Mouse (Mus musculus) forebrain, embryonic 16.5 days (tissue): ENCODE measurements around the gene Bbs9. TPM values are rescaled to one million over a fixed set of nuclear protein-coding genes. Genes with fewer than 3 reads are reported as not detected.

Experiments
- ATAC-seq: fragments of 200-750 bp; cut with Nextera tagmentation; 2 replicates; pipeline ENCODE4 v1.8.0; 2017; ENCODE audit warnings: mild to moderate bottlenecking, moderate library complexity
- H3K27ac ChIP-seq: fragments of 300-500 bp; sonication (generic); 2 replicates; pipeline ENCODE4 v1.5.1; 2014; ENCODE audit warnings: low read length, control low read depth
- H3K27me3 ChIP-seq: fragments of 300-500 bp; sonication (generic); replicated peaks from 2 replicates; pipeline ENCODE4 v1.6.1; 2014; ENCODE audit warnings: low read length; ENCODE audit not compliant: control insufficient read depth, insufficient read depth
- H3K36me3 ChIP-seq: fragments of 300-500 bp; sonication (generic); 2 replicates; pipeline ENCODE4 v1.6.1; 2014; ENCODE audit not compliant: control insufficient read depth, insufficient read depth
- H3K4me1 ChIP-seq: fragments of 300-500 bp; sonication (generic); replicated peaks from 2 replicates; pipeline ENCODE4 v1.6.1; 2014; ENCODE audit warnings: low read length; ENCODE audit not compliant: control insufficient read depth, insufficient read depth
- H3K4me2 ChIP-seq: fragments of 300-500 bp; sonication (generic); 2 replicates; pipeline ENCODE4 v1.6.1; 2014; ENCODE audit warnings: mild to moderate bottlenecking, low read length, control low read depth
- H3K4me3 ChIP-seq: fragments of 300-500 bp; sonication (generic); replicated peaks from 2 replicates; pipeline ENCODE4 v1.5.1; 2014; ENCODE audit warnings: mild to moderate bottlenecking, low read length, control low read depth
- H3K9ac ChIP-seq: fragments of 300-500 bp; sonication (generic); replicated peaks from 2 replicates; pipeline ENCODE4 v1.6.1; 2014; ENCODE audit warnings: low read depth, low read length, control low read depth
- H3K9me3 ChIP-seq: fragments of 300-500 bp; sonication (generic); 2 replicates; pipeline ENCODE4 v1.6.1; 2016; ENCODE audit warnings: low read length; ENCODE audit not compliant: control insufficient read depth
- WGBS: fragments of 180-500 bp; shearing (Covaris S2); extraction: QIAGEN DNeasy Blood & Tissue Kit; methylation state at CpG from one replicate; pipeline ENCODE4 v1.1.7; 2014; 5-methylcytosine and 5-hydroxymethylcytosine counted together
- polyA plus RNA-seq: library from polyadenylated mRNA; unstranded; fragments of >200 nt; fragmentation: Nextera tagmentation; extraction: Ambion mirVana; gene quantifications from 2 replicates; pipeline ENCODE4 v1.2.1, GENCODE M21; 2015

The Bbs9 gene
- polyA plus RNA-seq, 1 experiment from 2014 or later = 20.2 TPM

DNA sequence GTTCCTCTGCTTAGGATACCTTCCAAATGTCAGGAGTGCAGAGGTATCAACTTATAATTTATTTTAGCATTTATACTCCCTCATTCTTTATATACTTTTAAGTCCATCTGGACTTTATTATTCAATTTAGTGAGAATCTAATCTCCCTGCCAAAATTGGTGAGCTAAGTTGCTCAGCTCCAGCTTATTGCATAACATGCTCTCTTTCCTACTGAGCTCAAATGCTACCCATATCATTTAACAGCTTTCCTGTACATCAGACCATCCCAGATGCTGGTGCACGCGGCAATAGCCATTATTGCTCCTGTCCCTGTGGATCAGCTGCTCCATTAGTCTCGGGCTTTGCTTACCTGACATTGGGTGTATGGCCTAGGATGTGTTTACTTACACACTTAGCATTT lies 208.3 kb downstream of the Bbs9 start:
- ATAC-seq = no peak
- no peaks in the 10 kb centered on the region for H3K9me3 ChIP-seq
- H3K4me3 ChIP-seq = no peak overlapping the region
- H3K27ac ChIP-seq = no peak overlapping the region
- H3K4me1 ChIP-seq = no peaks in the 10 kb centered on the region
- no peaks in the 10 kb centered on the region for H3K36me3 ChIP-seq
- 92% methylated on average over 3 of the region's 3 CpGs for WGBS
- no peak overlapping the region for H3K9ac ChIP-seq
- no peaks in the 10 kb centered on the region for H3K27me3 ChIP-seq
- no peak overlapping the region for H3K4me2 ChIP-seq

- no peak overlapping the region for H3K27ac ChIP-seq
- no peak overlapping the region for H3K4me3 ChIP-seq
- no peaks in the 10 kb centered on the region for H3K9me3 ChIP-seq
- 64% methylated on average over 6 of the region's 6 CpGs for WGBS
- H3K36me3 ChIP-seq = no peaks in the 10 kb centered on the region
- H3K27me3 ChIP-seq = no peaks in the 10 kb centered on the region
- no peak for ATAC-seq
- H3K4me2 ChIP-seq = no peak overlapping the region
- 0 out of 2 replicates have a peak, but pooled peaks cover 3% of the 10 kb centered on the region for H3K4me1 ChIP-seq
- no peak overlapping the region for H3K9ac ChIP-seq
Observed at GRCm38 (mm10) chr9:22686765-22687472, 211.4 kb downstream of the Bbs9 start.

- Histone ChIP-seq H3K27ac (no peak overlapping the region), H3K9me3 (no peaks in the 10 kb centered on the region), H3K4me3 (no peak overlapping the region), H3K36me3 (no peaks in the 10 kb centered on the region), H3K27me3 (no peaks in the 10 kb centered on the region), H3K4me2 (no peak overlapping the region), H3K9ac (no peak overlapping the region), H3K4me1 (0 out of 2 replicates have a peak, but pooled peaks cover 3% of the 10 kb centered on the region)
- 27% methylated on average over 7 of the region's 7 CpGs for WGBS
- ATAC-seq = no peak
Observed at GRCm38 (mm10) chr9:22690234-22690633, 214.7 kb downstream of the Bbs9 start.

GRCm38 (mm10) chr9:22695392-22695791 lies 219.9 kb downstream of the Bbs9 start:
- no peak for ATAC-seq
- 86% methylated on average over 4 of the region's 4 CpGs for WGBS
- H3K27ac ChIP-seq = no peak overlapping the region
- H3K4me3 ChIP-seq = no peak overlapping the region
- no peaks in the 10 kb centered on the region for H3K9me3 ChIP-seq
- H3K27me3 ChIP-seq = no peaks in the 10 kb centered on the region
- H3K36me3 ChIP-seq = no peaks in the 10 kb centered on the region
- H3K4me1 ChIP-seq = no peaks in the 10 kb centered on the region
- H3K9ac ChIP-seq = no peak overlapping the region
- no peak overlapping the region for H3K4me2 ChIP-seq

- Histone ChIP-seq H3K36me3 (no peaks in the 10 kb centered on the region), H3K9ac (no peak overlapping the region), H3K27ac (no peak overlapping the region), H3K4me3 (no peak overlapping the region), H3K4me1 (no peaks in the 10 kb centered on the region), H3K27me3 (no peaks in the 10 kb centered on the region), H3K9me3 (no peaks in the 10 kb centered on the region), H3K4me2 (no peak overlapping the region)
- ATAC-seq = no peak
- 89% methylated on average over 7 of the region's 7 CpGs for WGBS
Observed at GRCm38 (mm10) chr9:22696809-22697374, 221.4 kb downstream of the Bbs9 start.

- H3K4me3 ChIP-seq = no peak overlapping the region
Observed at GRCm38 (mm10) chr9:22697811-22698210, 222.3 kb downstream of the Bbs9 start.

GRCm38 (mm10) chr9:22698501-22698900 lies 223.0 kb downstream of the Bbs9 start:
- no peaks in the 10 kb centered on the region for H3K27me3 ChIP-seq
- no peak overlapping the region for H3K4me3 ChIP-seq
- H3K4me2 ChIP-seq = no peak overlapping the region
- H3K9me3 ChIP-seq = 0 out of 2 replicates have a peak, but pooled peaks cover under 1% of the 10 kb centered on the region
- H3K36me3 ChIP-seq = no peaks in the 10 kb centered on the region
- no peak for ATAC-seq
- no peak overlapping the region for H3K27ac ChIP-seq
- H3K4me1 ChIP-seq = no peaks in the 10 kb centered on the region
- WGBS = 7% methylated on average over 1 of the region's 1 CpGs
- no peak overlapping the region for H3K9ac ChIP-seq

More at GRCm38 (mm10) chr9:22697811-22698210, 222.3 kb downstream of the Bbs9 start:
- Histone ChIP-seq H3K27me3 (no peaks in the 10 kb centered on the region), H3K27ac (no peak overlapping the region), H3K36me3 (no peaks in the 10 kb centered on the region), H3K9me3 (no peaks in the 10 kb centered on the region), H3K9ac (no peak overlapping the region), H3K4me2 (no peak overlapping the region), H3K4me1 (no peaks in the 10 kb centered on the region)
- ATAC-seq = no peak
- 61% methylated on average over 4 of the region's 4 CpGs for WGBS

- WGBS = 56% methylated on average over 1 of the region's 1 CpGs
- Histone ChIP-seq H3K9me3 (0 out of 2 replicates have a peak, but pooled peaks cover 2% of the 10 kb centered on the region), H3K27me3 (no peaks in the 10 kb centered on the region), H3K4me1 (no peaks in the 10 kb centered on the region), H3K4me2 (no peak overlapping the region), H3K4me3 (no peak overlapping the region), H3K36me3 (no peaks in the 10 kb centered on the region), H3K9ac (no peak overlapping the region), H3K27ac (no peak overlapping the region)
- ATAC-seq = no peak
Observed at GRCm38 (mm10) chr9:22702065-22702611, 226.6 kb downstream of the Bbs9 start.

DNA sequence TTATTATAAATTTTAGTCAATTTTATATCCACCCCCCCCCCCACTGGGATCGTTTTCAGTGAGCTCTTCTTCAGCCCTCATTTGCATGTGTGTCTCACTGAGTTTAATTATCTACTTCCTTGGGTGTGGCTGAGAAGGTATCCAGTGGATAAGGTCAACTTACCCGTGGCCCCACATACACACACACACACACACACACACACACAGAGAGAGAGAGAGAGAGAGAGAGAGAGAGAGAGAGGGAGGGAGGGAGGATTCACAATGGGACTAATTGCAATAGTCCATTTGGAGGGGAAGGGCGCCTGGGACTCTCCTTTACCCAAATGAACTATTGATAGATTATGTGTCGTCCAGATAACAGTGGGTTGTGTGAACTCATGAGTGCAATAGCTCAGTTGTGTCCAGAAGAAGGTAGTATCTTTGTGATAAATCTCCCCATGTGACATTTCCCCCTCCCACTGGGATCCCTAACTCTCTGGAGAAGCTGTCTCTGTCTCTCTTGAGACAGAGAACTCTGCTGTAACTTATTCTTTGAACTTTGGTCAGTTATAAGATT lies 227.4 kb downstream of the Bbs9 start:
- 0 out of 2 replicates have a peak, but pooled peaks cover 2% of the 10 kb centered on the region for H3K9me3 ChIP-seq
- H3K27me3 ChIP-seq = no peaks in the 10 kb centered on the region
- H3K27ac ChIP-seq = no peak overlapping the region
- H3K4me2 ChIP-seq = no peak overlapping the region
- no peaks in the 10 kb centered on the region for H3K36me3 ChIP-seq
- 89% methylated on average over 4 of the region's 4 CpGs for WGBS
- no peak overlapping the region for H3K9ac ChIP-seq
- H3K4me3 ChIP-seq = no peak overlapping the region
- no peak for ATAC-seq
- H3K4me1 ChIP-seq = peaks cover 4% of the 10 kb centered on the region; the same call in 1 of the 2 replicates
